Mouse (Mus musculus) liver, embryonic 15.5 days (tissue): ENCODE results near the gene Eml6. TPM values are rescaled to one million over a fixed set of nuclear protein-coding genes. Genes with fewer than 3 reads are reported as not detected.
A peak's percentile ranks its signal among the peaks of the same experiment; 100 is the strongest.
"Not testable (repeated sequence)": the region's sequence is repeated elsewhere in the genome, so short reads cannot be mapped to it uniquely, and the experiment has no call there.

Experiments
- ATAC-seq: fragments of 200-750 bp; cut with Nextera tagmentation; 2 replicates; pipeline ENCODE4 v1.8.0; 2017; ENCODE audit warnings: moderate number of reproducible peaks, mild to moderate bottlenecking, moderate library complexity; ENCODE audit not compliant: insufficient read depth
- H3K27ac ChIP-seq: fragments of 300-500 bp; sonication (generic); replicated peaks from 2 replicates; pipeline ENCODE4 v1.5.1; 2015; ENCODE audit warnings: mild to moderate bottlenecking, inconsistent platforms
- H3K27me3 ChIP-seq: fragments of 300-500 bp; sonication (generic); 2 replicates; pipeline ENCODE4 v1.6.1; 2015; ENCODE audit warnings: mild to moderate bottlenecking, inconsistent platforms
- H3K36me3 ChIP-seq: fragments of 300-500 bp; sonication (generic); replicated peaks from 2 replicates; pipeline ENCODE4 v1.6.1; 2015; ENCODE audit warnings: moderate library complexity, mild to moderate bottlenecking, inconsistent platforms
- H3K4me1 ChIP-seq: fragments of 300-500 bp; sonication (generic); replicated peaks from 2 replicates; pipeline ENCODE4 v1.6.1; 2015; ENCODE audit warnings: inconsistent platforms
- H3K4me2 ChIP-seq: fragments of 300-500 bp; sonication (generic); 2 replicates; pipeline ENCODE4 v1.6.1; 2015; ENCODE audit warnings: moderate library complexity, mild to moderate bottlenecking, inconsistent platforms
- H3K4me3 ChIP-seq: fragments of 300-500 bp; sonication (generic); replicated peaks from 2 replicates; pipeline ENCODE4 v1.5.1; 2015; ENCODE audit warnings: mild to moderate bottlenecking, inconsistent platforms
- H3K9ac ChIP-seq: fragments of 300-500 bp; sonication (generic); 2 replicates; pipeline ENCODE4 v1.6.1; 2015; ENCODE audit warnings: moderate library complexity, mild to moderate bottlenecking, inconsistent platforms
- H3K9me3 ChIP-seq: fragments of 300-500 bp; sonication (generic); replicated peaks from 2 replicates; pipeline ENCODE4 v1.6.1; 2016; ENCODE audit warnings: inconsistent platforms
- WGBS: fragments of 180-500 bp; shearing (Covaris S2); methylation state at CpG from one replicate; pipeline ENCODE4 v1.1.7; 2015; ENCODE audit warnings: mixed read lengths; ENCODE audit not compliant: insufficient replicate concordance; 5-methylcytosine and 5-hydroxymethylcytosine counted together
- polyA plus RNA-seq: library from polyadenylated mRNA; unstranded; fragments of >200 nt; fragmentation: Nextera tagmentation; extraction: Ambion mirVana; gene quantifications from 2 replicates; pipeline ENCODE4 v1.2.1, GENCODE M21; 2015

The Eml6 gene
- polyA plus RNA-seq, 1 experiment from 2014 or later: 0.09 TPM

- Histone ChIP-seq H3K36me3 (no peaks in the 10 kb centered on the region), H3K4me2 (no peak overlapping the region), H3K9me3 (no peaks in the 10 kb centered on the region), H3K27me3 (no peaks in the 10 kb centered on the region), H3K9ac (no peak overlapping the region), H3K4me1 (no peaks in the 10 kb centered on the region), H3K27ac (no peak overlapping the region), H3K4me3 (no peak overlapping the region)
- 75% methylated on average over 3 of the region's 3 CpGs for WGBS
- ATAC-seq: no peak
These were observed 185.1 kb downstream of the Eml6 start for GRCm38 (mm10) chr11:29840606-29841227.

GRCm38 (mm10) chr11:29839781-29840180 lies 186.1 kb downstream of the Eml6 start:
- no peak overlapping the region for H3K4me2 ChIP-seq
- no peak overlapping the region for H3K27ac ChIP-seq
- H3K4me3 ChIP-seq: no peak overlapping the region
- ATAC-seq: no peak
- 43% methylated on average over 3 of the region's 3 CpGs for WGBS
- H3K9me3 ChIP-seq: no peaks in the 10 kb centered on the region
- H3K9ac ChIP-seq: no peak overlapping the region
- no peaks in the 10 kb centered on the region for H3K27me3 ChIP-seq
- H3K36me3 ChIP-seq: no peaks in the 10 kb centered on the region
- no peaks in the 10 kb centered on the region for H3K4me1 ChIP-seq

GRCm38 (mm10) chr11:29837066-29837465 lies 188.8 kb downstream of the Eml6 start:
- no peak overlapping the region for H3K9ac ChIP-seq
- H3K4me1 ChIP-seq: no peaks in the 10 kb centered on the region
- no peak overlapping the region for H3K4me3 ChIP-seq
- no peak overlapping the region for H3K4me2 ChIP-seq
- H3K27me3 ChIP-seq: no peaks in the 10 kb centered on the region
- no peak for ATAC-seq
- H3K27ac ChIP-seq: no peak overlapping the region
- no peaks in the 10 kb centered on the region for H3K36me3 ChIP-seq
- no peaks in the 10 kb centered on the region for H3K9me3 ChIP-seq

- H3K4me3 ChIP-seq: no peak overlapping the region
- no peak overlapping the region for H3K9ac ChIP-seq
- no peaks in the 10 kb centered on the region for H3K4me1 ChIP-seq
- no peaks in the 10 kb centered on the region for H3K9me3 ChIP-seq
- H3K36me3 ChIP-seq: no peaks in the 10 kb centered on the region
- ATAC-seq: no peak
- no peak overlapping the region for H3K4me2 ChIP-seq
- H3K27me3 ChIP-seq: peaks cover 37% of the 10 kb centered on the region
- WGBS: 59% methylated on average over 2 of the region's 2 CpGs
- no peak overlapping the region for H3K27ac ChIP-seq
These were observed 198.1 kb downstream of the Eml6 start for GRCm38 (mm10) chr11:29827729-29828128.

GRCm38 (mm10) chr11:29826001-29826400 lies 199.8 kb downstream of the Eml6 start:
- WGBS: 93% methylated on average over 1 of the region's 1 CpGs
- Histone ChIP-seq H3K36me3 (no peaks in the 10 kb centered on the region), H3K4me1 (no peaks in the 10 kb centered on the region), H3K27ac (no peak overlapping the region), H3K9ac (no peak overlapping the region), H3K9me3 (no peaks in the 10 kb centered on the region), H3K4me2 (no peak overlapping the region), H3K4me3 (no peak overlapping the region), H3K27me3 (peaks cover 40% of the 10 kb centered on the region)
- ATAC-seq: no peak

- 0 out of 2 replicates have a peak within 1 kb of the TSS, but pooled peaks have one; percentile 4 for H3K4me3 ChIP-seq
These were observed 200.5 kb downstream of the Eml6 start, which contains the start of gene 4931440F15Rik for GRCm38 (mm10) chr11:29825271-29825718. Gene 4931440F15Rik (minus strand): TSS chr11:29825668.

GRCm38 (mm10) chr11:29824474-29825270 lies 201.2 kb downstream of the Eml6 start:
- Histone ChIP-seq H3K27me3 (peaks cover 40% of the 10 kb centered on the region), H3K4me3 (0 out of 2 replicates have a peak overlapping the region, but pooled peaks have one; percentile 4), H3K4me2 (peak overlapping the region; percentile 33)
- H3K36me3 ChIP-seq, H3K9ac ChIP-seq, H3K4me1 ChIP-seq, H3K27ac ChIP-seq, H3K9me3 ChIP-seq: not testable (repeated sequence)
- 14% methylated on average over 62 of the region's 62 CpGs for WGBS
- peak; percentile 19; the same call in 1 of the 2 replicates for ATAC-seq

More at GRCm38 (mm10) chr11:29825271-29825718, 200.5 kb downstream of the Eml6 start, which contains the start of gene 4931440F15Rik:
- H3K9ac ChIP-seq, H3K4me1 ChIP-seq, H3K9me3 ChIP-seq, H3K36me3 ChIP-seq, H3K27ac ChIP-seq, ATAC-seq: not testable (repeated sequence)
- WGBS: 38% methylated on average over 21 of the region's 21 CpGs
- Histone ChIP-seq H3K4me2 (peak within 1 kb of the TSS; percentile 33), H3K27me3 (peaks cover 40% of the 10 kb centered on the region)

- Histone ChIP-seq H3K4me1 (no peaks in the 10 kb centered on the region), H3K4me2 (no peak overlapping the region), H3K9ac (no peak overlapping the region), H3K27ac (no peak overlapping the region), H3K9me3 (no peaks in the 10 kb centered on the region), H3K27me3 (peaks cover 40% of the 10 kb centered on the region), H3K4me3 (no peak overlapping the region), H3K36me3 (no peaks in the 10 kb centered on the region)
- 69% methylated on average over 2 of the region's 2 CpGs for WGBS
- no peak for ATAC-seq
These were observed 202.7 kb downstream of the Eml6 start for GRCm38 (mm10) chr11:29823141-29823540.

- Histone ChIP-seq H3K4me3 (no peak overlapping the region), H3K27ac (peak overlapping the region; percentile 99), H3K4me2 (peak overlapping the region; percentile 61), H3K27me3 (no peaks in the 10 kb centered on the region), H3K36me3 (no peaks in the 10 kb centered on the region), H3K4me1 (peaks cover 43% of the 10 kb centered on the region), H3K9me3 (no peaks in the 10 kb centered on the region), H3K9ac (peak overlapping the region; percentile 45; the same call in 1 of the 2 replicates)
- ATAC-seq: peak; percentile 59
These were observed 210.2 kb downstream of the Eml6 start for GRCm38 (mm10) chr11:29815670-29816069.

- no peaks in the 10 kb centered on the region for H3K36me3 ChIP-seq
- 20% methylated on average over 3 of the region's 3 CpGs for WGBS
- peak overlapping the region; percentile 61 for H3K4me2 ChIP-seq
- peak; percentile 99 for ATAC-seq
- H3K9ac ChIP-seq: 0 out of 2 replicates have a peak overlapping the region, but pooled peaks have one; percentile 45
- H3K27me3 ChIP-seq: no peaks in the 10 kb centered on the region
- no peak overlapping the region for H3K4me3 ChIP-seq
- H3K27ac ChIP-seq: peak overlapping the region; percentile 99
- H3K4me1 ChIP-seq: peaks cover 43% of the 10 kb centered on the region
- H3K9me3 ChIP-seq: no peaks in the 10 kb centered on the region
These were observed 210.6 kb downstream of the Eml6 start for GRCm38 (mm10) chr11:29815261-29815660.

GRCm38 (mm10) chr11:29813267-29813666 lies 212.6 kb downstream of the Eml6 start:
- ATAC-seq: no peak
- Histone ChIP-seq H3K36me3 (no peaks in the 10 kb centered on the region), H3K27ac (peak overlapping the region; percentile 34; the same call in 1 of the 2 replicates), H3K4me1 (peaks cover 53% of the 10 kb centered on the region), H3K4me2 (no peak overlapping the region), H3K4me3 (no peak overlapping the region), H3K27me3 (no peaks in the 10 kb centered on the region), H3K9me3 (no peaks in the 10 kb centered on the region), H3K9ac (no peak overlapping the region)
- WGBS: 57% methylated on average over 1 of the region's 1 CpGs
